Mouse (Mus musculus): Measurements from ENCODE around the gene 1810010D01Rik.

GRCm38 (mm10) chr7:145192836-145193235 is 15.1 kb downstream of the 1810010D01Rik start:
- TF ChIP-seq CTCF (IDR thresholded peaks at IDR 0.05; ENCODE audit: low read depth) (no peak), EP300 (IDR thresholded peaks at IDR 0.05; ENCODE audit: low read depth) (no peak)

Measured in liver, postnatal 0 days (tissue).